Mouse (Mus musculus) frontal cortex, postnatal 36 days (tissue): ENCODE data around the gene Gm21860.
A peak's percentile ranks its signal among the peaks of the same experiment; 100 is the strongest.
"Not testable (repeated sequence)": the region's sequence is repeated elsewhere in the genome, so short reads cannot be mapped to it uniquely, and the experiment has no call there.

Source experiments
- DNase-seq, 2 experiments: peaks; one replicate each; pipeline ENCODE4 v3.0.0; 2022; ENCODE audit warnings: low spot score in 2 of 2

Gm21860 gene

DNA sequence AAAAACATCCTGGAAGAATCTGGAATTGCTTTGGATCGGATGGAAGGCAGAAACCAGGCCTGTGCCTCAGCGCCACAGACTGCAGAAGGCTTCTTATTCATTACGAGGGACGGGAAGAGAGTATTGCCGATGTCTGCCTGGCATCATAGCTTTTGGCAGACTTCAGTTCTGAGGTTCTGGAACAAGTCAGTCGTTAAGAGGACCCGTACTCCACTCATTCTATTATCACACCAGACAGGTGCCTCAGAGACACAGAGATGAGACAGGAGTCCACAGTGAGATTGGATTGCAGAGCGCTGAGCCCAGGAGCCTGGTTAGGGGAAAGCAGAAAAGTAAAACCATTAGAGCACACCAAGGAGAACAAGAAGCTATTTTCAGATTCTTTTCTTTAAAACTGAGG is at the start of gene Gm21860:
Gene Gm21860, minus strand, starts transcription at position 101 of the 400 bp plus-strand sequence.
- not testable (repeated sequence) for DNase-seq

DNA sequence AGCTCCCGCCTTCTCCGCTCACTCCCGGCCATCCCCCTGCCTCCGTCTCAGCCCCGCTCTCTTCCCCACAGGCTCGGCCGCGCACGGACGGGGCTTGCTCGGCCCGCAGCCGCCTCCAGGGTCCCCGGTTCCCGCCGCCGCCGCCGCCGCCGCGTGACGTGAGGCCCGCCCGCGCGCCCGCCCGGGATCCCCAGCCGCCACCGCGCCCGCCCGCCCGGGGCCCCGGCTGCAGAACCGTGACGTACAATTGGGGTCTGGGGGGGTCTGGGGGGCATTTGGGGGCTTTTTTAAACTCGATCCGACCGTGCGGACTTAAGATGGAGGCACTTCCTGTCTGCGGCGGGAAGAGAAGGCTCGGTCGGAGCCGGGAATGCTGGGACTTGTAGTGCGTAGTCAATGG is 29.8 kb upstream of the Gm21860 start, which contains the start of gene Gm47283:
Gene Gm47283, plus strand, starts transcription at position 301 of the 400 bp plus-strand sequence.
- DNase-seq, result not testable (repeated sequence)

DNA sequence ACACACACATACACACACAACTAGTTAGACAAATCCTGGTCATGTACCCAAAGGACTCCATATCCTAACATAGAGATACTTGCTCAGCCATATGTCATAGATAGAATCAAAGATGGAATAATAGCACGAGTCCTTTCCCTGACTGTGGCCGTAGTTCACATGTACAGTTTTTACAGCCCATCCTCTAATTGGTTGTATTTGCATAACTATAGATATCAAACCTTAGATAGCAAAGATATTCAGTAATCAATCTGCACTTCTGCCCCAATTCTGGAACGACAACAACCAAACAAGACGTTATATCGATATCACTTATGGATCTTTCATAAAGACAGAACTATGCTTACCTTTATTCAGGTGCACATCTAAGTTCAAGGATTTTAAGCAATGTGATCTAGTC is 9.4 kb downstream of the Gm21860 start:
- DNase-seq, result not testable (repeated sequence)

- DNase-seq, result peak; percentile 75 to 93
Measured at GRCm38 (mm10) chrY:90744381-90744981, 10.1 kb downstream of the Gm21860 start.

DNA sequence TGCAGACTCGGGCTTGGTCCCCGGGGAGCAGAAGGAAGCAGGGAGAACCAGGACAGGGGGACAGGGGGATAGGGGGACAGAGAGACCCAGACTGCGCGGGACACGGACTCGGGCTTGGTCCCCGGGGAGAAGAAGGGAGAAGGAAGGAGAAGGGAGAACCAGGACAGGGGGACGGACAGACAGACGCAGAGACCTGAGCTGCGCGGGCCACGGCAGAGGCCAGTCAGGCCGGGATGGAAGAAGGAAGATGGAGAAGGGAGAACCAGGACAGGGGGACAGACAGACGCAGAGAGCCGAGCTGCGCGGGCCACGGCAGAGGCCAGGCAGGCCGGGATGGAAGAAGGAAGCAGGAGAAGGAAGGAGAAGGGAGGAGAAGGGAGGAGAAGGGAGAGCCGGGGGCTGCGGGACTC is 10.8 kb downstream of the Gm21860 start:
- DNase-seq, result peak in 1 of 2 experiments; percentile 11

- peak in 1 of 2 experiments; percentile 26 for DNase-seq
Measured at GRCm38 (mm10) chrY:90743053-90743810, 11.4 kb downstream of the Gm21860 start.

GRCm38 (mm10) chrY:90742261-90743052 is 12.2 kb downstream of the Gm21860 start:
- peak in 1 of 2 experiments; percentile 25 for DNase-seq

DNA sequence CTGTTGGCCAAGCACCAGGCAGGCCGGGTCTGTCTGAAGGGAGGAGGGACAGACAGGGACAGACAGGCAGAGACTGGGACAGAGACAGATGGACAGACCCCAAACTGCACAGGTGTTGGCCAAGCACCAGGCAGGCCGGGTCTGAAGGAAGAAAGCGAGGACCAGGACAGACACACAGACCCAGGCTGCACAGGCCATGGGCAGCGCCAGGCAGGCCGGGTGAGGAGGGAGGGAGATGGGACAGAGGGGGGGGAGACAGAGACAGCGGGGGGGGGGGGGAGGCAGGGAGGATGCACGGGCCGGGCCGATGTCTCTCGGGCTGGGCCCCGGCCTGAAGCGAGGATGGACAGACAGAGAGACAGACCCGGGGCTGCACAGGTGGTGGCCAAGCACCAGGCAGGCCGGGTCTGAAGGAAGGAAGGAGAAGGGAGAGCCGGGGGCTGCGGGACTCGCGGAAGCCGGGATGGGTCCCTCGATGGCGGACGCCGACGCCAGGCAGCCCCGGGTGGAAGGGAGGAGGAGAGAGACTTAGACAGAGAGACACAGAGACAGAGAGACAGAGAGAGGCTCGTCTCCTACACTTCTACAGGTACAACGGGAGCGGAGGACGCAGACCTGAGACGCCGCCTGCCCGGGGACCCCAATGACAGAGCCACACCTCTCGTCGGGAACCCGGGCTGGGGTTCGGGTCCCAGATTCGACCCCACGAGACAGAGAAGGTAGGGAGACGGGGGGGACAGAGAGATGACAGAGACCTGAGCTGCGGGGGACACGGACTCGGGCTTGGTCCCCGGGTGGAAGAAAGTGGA is 13.0 kb downstream of the Gm21860 start:
- peak in 1 of 2 experiments; percentile 17 for DNase-seq

DNA sequence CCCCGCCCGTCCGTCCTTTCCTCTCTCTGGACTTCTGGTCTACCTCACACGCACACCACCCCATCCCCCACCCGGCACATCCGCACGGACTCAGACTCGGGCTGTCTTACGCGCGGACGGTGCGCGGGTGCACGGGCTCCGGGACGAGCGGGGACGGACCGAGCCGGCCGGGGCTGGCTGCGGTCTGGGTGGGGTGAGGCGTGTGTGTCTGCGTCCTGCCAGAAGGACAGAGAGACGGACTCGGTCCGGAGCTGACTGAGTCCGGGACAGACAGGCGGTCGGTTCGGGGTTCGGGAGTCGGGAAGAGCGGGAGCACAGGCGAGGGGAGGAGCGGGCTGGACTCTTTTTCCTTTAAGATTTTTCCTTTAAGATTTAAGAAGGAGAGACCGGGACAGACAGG is 13.6 kb downstream of the Gm21860 start:
- peak in 1 of 2 experiments; percentile 12 for DNase-seq

DNA sequence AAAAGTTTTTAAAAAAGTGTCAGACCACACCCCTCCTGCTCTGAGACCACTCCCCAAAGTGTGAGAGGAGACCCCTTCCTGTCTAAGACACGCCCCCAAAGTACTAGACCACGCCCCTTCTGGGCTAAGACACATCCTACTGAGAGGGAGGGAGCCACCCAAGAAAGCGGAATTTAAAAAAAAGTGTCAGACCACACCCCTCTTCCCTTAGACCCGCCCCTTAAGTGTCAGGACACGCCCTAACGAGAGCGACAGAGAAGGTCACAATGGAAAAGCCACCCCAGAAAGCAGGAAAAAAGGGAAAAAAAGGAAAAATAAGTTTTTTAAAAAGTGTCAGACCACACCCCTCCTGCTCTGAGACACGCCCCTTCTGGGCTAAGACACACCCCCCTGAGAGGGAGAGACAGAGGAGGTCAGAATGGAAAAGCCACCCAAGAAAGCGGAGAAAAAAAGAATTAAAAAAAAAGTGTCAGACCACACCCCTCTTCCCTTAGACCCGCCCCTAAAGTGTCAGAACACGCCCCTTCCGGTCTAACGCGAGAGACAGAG is 14.5 kb downstream of the Gm21860 start:
- DNase-seq, result peak in 1 of 2 experiments; percentile 15

GRCm38 (mm10) chrY:90739531-90740012 is 15.0 kb downstream of the Gm21860 start:
- DNase-seq, result peak in 1 of 2 experiments; percentile 8

DNA sequence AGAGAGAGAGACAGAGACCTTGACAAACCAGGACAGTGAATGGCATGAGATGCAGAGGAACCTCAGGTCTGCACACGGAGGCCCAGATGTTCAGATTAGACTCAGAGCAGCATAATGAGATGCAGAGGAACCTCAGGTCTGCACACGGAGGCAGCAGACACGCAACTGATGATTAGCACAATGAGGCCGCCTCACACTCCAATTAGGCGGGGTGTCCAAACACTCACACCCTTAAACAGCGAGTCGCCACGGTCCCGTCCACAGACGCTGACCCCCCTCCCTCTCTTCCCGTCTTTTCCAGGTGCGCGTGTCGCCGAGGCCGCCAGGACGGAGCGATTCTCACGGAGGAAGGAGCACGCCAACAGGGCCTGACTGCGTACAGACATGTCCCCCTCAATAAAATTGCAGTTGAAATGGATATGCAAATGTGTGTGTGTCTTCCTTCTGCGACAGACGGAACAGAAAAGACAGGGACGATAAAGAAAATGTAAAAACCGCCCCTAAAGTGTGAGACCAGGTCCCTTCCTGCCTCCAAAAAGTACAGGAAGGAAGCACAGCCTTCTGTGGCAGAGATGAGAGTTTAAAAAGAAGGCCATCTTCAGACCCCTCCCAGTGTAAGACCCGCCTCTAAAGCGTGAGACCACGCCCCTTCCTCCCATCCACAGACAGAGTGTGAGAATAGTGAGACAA is 15.6 kb downstream of the Gm21860 start:
- DNase-seq, result peak; percentile 13 to 19

DNA sequence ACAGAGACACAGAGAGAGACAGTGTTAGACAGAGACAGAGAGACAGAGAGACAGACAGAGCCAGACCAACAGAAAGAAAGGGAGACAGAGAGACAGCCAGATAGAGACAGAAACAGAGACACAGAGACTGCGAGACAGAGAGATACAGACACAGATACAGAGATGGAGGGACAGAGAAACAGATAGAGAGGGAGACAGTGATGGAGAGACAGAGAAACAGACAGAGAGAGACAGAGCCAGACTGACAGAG is 16.3 kb downstream of the Gm21860 start:
- DNase-seq, result no peak

- DNase-seq, result no peak
Measured at GRCm38 (mm10) chrY:90737606-90738430, 16.8 kb downstream of the Gm21860 start.

GRCm38 (mm10) chrY:90736217-90737000 is 18.2 kb downstream of the Gm21860 start:
- DNase-seq, result not testable (repeated sequence)

DNA sequence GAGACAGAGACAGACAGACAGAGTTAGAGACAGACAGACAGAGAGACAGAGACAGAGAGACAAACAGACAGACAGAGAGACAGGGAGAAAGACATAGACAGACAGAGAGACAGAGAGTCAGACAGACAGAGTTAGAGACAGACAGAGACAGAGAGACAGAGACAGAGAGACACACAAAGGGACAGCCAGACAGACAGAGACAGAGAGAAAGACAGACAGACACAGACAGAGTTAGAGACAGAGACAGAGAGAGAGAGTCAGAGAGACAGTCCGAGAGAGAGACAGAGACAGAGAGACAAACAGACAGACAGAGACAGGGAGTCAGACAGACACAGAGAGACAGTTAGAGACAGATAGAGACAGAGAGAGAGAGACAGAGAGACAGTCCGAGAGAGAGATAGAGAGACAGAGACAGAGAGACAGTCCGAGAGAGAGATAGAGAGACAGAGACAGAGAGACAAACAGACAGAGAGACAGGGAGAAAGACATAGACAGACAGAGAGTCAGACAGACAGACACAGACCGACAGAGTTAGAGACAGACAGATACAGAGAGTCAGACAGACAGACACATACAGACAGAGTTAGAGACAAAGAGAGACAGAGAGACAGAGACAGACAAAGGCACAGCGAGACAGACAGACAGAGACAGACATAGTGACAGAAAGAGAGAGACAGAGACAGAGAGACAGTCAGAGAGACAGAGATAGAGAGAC is 19.3 kb downstream of the Gm21860 start:
- not testable (repeated sequence) for DNase-seq

DNA sequence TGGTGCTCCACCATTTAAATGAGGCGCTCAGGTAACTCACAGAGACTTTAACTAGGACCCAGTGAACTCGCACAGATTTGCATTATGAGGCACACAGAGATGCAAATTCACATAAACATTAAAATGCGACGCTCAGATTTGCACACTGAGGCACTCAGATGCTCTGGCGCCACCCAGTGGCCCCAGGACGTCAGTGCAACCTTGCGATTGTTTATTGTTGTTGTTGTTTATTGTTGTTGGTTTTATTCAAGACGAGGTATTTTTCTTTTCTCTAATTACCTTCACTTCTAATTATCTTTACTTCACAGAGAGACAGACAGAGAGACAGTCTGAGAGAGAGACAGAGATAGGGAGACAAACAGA is 20.3 kb downstream of the Gm21860 start:
- not testable (repeated sequence) for DNase-seq

GRCm38 (mm10) chrY:90733656-90734333 is 20.8 kb downstream of the Gm21860 start:
- DNase-seq, result not testable (repeated sequence)
